Mouse (Mus musculus) skeletal muscle tissue, adult 2 months (tissue): ENCODE data around the gene Setd6.

Source experiments
- DNase-seq: peaks from one replicate; pipeline ENCODE4 v3.0.0-alpha.2; 2012; ENCODE audit warnings: low read depth, low spot score

Setd6 gene

GRCm38 (mm10) chr8:95715676-95716531 is at the start of gene Setd6:
Gene Setd6 (plus strand): TSS chr8:95715881.
- DNase-seq = peak; percentile 81

GRCm38 (mm10) chr8:95668163-95668958 is 47.3 kb upstream of the Setd6 start:
- DNase-seq = no peak

- DNase-seq = no peak
These were observed 45.7 kb upstream of the Setd6 start for GRCm38 (mm10) chr8:95669967-95670366.

- no peak for DNase-seq
These were observed 43.8 kb upstream of the Setd6 start for GRCm38 (mm10) chr8:95671861-95672260.

GRCm38 (mm10) chr8:95672811-95673210 is 42.9 kb upstream of the Setd6 start:
- DNase-seq = no peak

GRCm38 (mm10) chr8:95676631-95677030 is 39.0 kb upstream of the Setd6 start, which contains the start of gene Ndrg4:
Gene Ndrg4 (plus strand): TSS chr8:95676980.
- no peak for DNase-seq

GRCm38 (mm10) chr8:95677591-95678023 is 38.1 kb upstream of the Setd6 start:
- no peak for DNase-seq

- DNase-seq = no peak
These were observed 37.6 kb upstream of the Setd6 start for GRCm38 (mm10) chr8:95678024-95678611.

GRCm38 (mm10) chr8:95688073-95688672 is 27.5 kb upstream of the Setd6 start:
- DNase-seq = no peak

GRCm38 (mm10) chr8:95690929-95691541 is 24.6 kb upstream of the Setd6 start:
- DNase-seq = no peak

GRCm38 (mm10) chr8:95694631-95695030 is 21.1 kb upstream of the Setd6 start:
- DNase-seq = no peak

GRCm38 (mm10) chr8:95696661-95697060 is 19.0 kb upstream of the Setd6 start:
- DNase-seq = no peak

- peak; percentile 40 for DNase-seq
These were observed 18.6 kb upstream of the Setd6 start for GRCm38 (mm10) chr8:95697128-95697527.

GRCm38 (mm10) chr8:95698179-95698578 is 17.5 kb upstream of the Setd6 start:
- no peak for DNase-seq

GRCm38 (mm10) chr8:95700282-95700681 is 15.4 kb upstream of the Setd6 start:
- no peak for DNase-seq

- DNase-seq = no peak
These were observed 13.9 kb upstream of the Setd6 start for GRCm38 (mm10) chr8:95701809-95702208.

GRCm38 (mm10) chr8:95702480-95703446 is 12.9 kb upstream of the Setd6 start:
- DNase-seq = peak; percentile 70

GRCm38 (mm10) chr8:95703461-95704260 is 12.0 kb upstream of the Setd6 start:
- DNase-seq = no peak

GRCm38 (mm10) chr8:95704538-95704937 is 11.1 kb upstream of the Setd6 start:
- no peak for DNase-seq
